Mouse (Mus musculus) mouse embryonic stem cell (cell line): ENCODE results near the gene Olfr57.
"Not testable (repeated sequence)": the region's sequence is repeated elsewhere in the genome, so short reads cannot be mapped to it uniquely, and the experiment has no call there.

Experiments used
- in situ Hi-C, 2 experiments: fragments of 300-500 bp; cut with MboI; formaldehyde crosslinking; loops; 1 replicate in 1 of 2; 3 replicates in 1 of 2; pipeline ENCODE4 v1.14.3; 2019 to 2020; ENCODE audit warnings: low sequenced_read_pairs in 2 of 2, low pct_unique_long_range_greater_than_20kb in 1 of 2, mixed read lengths in 1 of 2; ENCODE audit not compliant: unreplicated experiment in 1 of 2

Olfr57 gene

GRCm38 (mm10) chr10:79028441-79028840, at the start of gene Olfr57:
TSS of gene Olfr57 (plus strand) at chr10:79028741.
- in situ Hi-C loops, result no loop called here

GRCm38 (mm10) chr10:78980750-78981149, 47.8 kb upstream of the Olfr57 start, which contains the start of gene Olfr1352:
TSS of gene Olfr1352 (plus strand) at chr10:78981050.
- in situ Hi-C loops, result no loop called here

- in situ Hi-C loops, result no loop called here
These were observed 16.4 kb upstream of the Olfr57 start, which contains the start of gene Olfr1351 for GRCm38 (mm10) chr10:79012172-79012571. TSS of gene Olfr1351 (plus strand) at chr10:79012472.

- in situ Hi-C loops, result not testable (repeated sequence)
These were observed 13.9 kb downstream of the Olfr57 start for GRCm38 (mm10) chr10:79042457-79042856.

- in situ Hi-C loops, result not testable (repeated sequence)
These were observed 28.8 kb downstream of the Olfr57 start for GRCm38 (mm10) chr10:79057370-79057769.
